Mouse (Mus musculus): ENCODE measurements around the gene Tfip11.

DNA sequence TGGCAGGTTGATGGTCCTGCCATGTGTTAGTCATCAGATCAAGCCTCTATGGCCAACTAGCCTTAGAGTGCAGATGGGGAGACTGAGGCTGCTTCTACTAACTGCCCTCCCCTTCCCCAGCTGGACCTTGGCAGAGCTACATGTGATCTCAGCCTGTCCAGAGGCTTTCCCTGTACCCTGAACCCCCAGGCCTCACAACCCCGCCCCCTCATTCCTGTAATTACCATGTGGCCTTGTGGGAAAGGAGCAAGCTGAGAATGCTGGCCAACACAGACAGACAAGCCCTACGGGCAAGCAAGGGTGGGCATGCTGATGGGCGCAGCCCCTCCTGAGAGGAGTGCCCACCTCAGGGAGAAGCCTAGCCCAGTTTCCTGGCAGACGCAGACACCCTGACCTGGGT, 31.5 kb upstream of the Tfip11 start:
- TF ChIP-seq CTCF (IDR thresholded peaks at IDR 0.05; ENCODE audit: insufficient read depth, low read depth, low read length) (no peak), POLR2A (IDR thresholded peaks at IDR 0.05; ENCODE audit: insufficient read depth, low read depth, low read length) (no peak)
